Mouse (Mus musculus) hindbrain, postnatal 0 days (tissue): ENCODE results near the gene Tceal3. TPM values are rescaled to one million over a fixed set of nuclear protein-coding genes. Genes with fewer than 3 reads are reported as not detected.
"Not testable (repeated sequence)": the region's sequence is repeated elsewhere in the genome, so short reads cannot be mapped to it uniquely, and the experiment has no call there.

Experiments used
- ATAC-seq: fragments of 200-750 bp; cut with Nextera tagmentation; 2 replicates; pipeline ENCODE4 v1.8.0; 2017; ENCODE audit warnings: mild to moderate bottlenecking, moderate TSS enrichment, moderate library complexity
- DNase-seq: peaks from one replicate; pipeline ENCODE4 v3.0.0-alpha.2; 2015; ENCODE audit warnings: low spot score
- H3K27ac ChIP-seq: fragments of 300-500 bp; sonication (generic); 2 replicates; pipeline ENCODE4 v1.5.1; 2014; ENCODE audit warnings: mild to moderate bottlenecking
- H3K27me3 ChIP-seq: fragments of 300-500 bp; sonication (generic); 2 replicates; pipeline ENCODE4 v1.6.1; 2014; ENCODE audit warnings: low read length, mixed read lengths; ENCODE audit not compliant: insufficient read depth
- H3K36me3 ChIP-seq: fragments of 300-500 bp; sonication (generic); 2 replicates; pipeline ENCODE4 v1.6.1; 2014; ENCODE audit warnings: low read length, mixed read lengths; ENCODE audit not compliant: insufficient read depth
- H3K4me1 ChIP-seq: fragments of 300-500 bp; sonication (generic); 2 replicates; pipeline ENCODE4 v1.6.1; 2014; ENCODE audit warnings: antibody characterized with exemption, low read length, mixed read lengths; ENCODE audit not compliant: insufficient read depth
- H3K4me2 ChIP-seq: fragments of 300-500 bp; sonication (generic); 2 replicates; pipeline ENCODE4 v1.6.1; 2014; ENCODE audit warnings: low read depth, mild to moderate bottlenecking, low read length, moderate library complexity, mixed read lengths
- H3K4me3 ChIP-seq: fragments of 300-500 bp; sonication (generic); 2 replicates; pipeline ENCODE4 v1.5.1; 2014; ENCODE audit warnings: low read length
- H3K9ac ChIP-seq: fragments of 300-500 bp; sonication (generic); replicated peaks from 2 replicates; pipeline ENCODE4 v1.6.1; 2014; ENCODE audit warnings: mild to moderate bottlenecking, low read length, moderate library complexity, mixed read lengths
- H3K9me3 ChIP-seq: fragments of 300-500 bp; sonication (generic); 2 replicates; pipeline ENCODE4 v1.6.1; 2016; ENCODE audit warnings: low read length, mixed read lengths
- CTCF ChIP-seq: IDR thresholded peaks from 2 replicates; pipeline ENCODE4 v1.5.1; 2016; ENCODE audit warnings: antibody characterized with exemption, control low read depth, low read depth
- WGBS: fragments of 180-500 bp; shearing (Covaris S2); extraction: QIAGEN DNeasy Blood & Tissue Kit; methylation state at CpG from one replicate; pipeline ENCODE4 v1.1.7; 2014; 5-methylcytosine and 5-hydroxymethylcytosine counted together
- polyA plus RNA-seq: library from polyadenylated mRNA; unstranded; fragments of >200 nt; fragmentation: Nextera tagmentation; extraction: Ambion mirVana; gene quantifications from 2 replicates; pipeline ENCODE4 v1.2.1, GENCODE M21; 2015
- total RNA-seq: library from RNA; depleted of rRNA; stranded (reverse); fragments of >200 nt; gene quantifications from 2 replicates; pipeline ENCODE4 v1.2.3, GENCODE M21; 2014

Gene Tceal3
- total and polyA plus RNA-seq, 2 experiments from 2014 or later, result 15.4 to 97.8 TPM

DNA sequence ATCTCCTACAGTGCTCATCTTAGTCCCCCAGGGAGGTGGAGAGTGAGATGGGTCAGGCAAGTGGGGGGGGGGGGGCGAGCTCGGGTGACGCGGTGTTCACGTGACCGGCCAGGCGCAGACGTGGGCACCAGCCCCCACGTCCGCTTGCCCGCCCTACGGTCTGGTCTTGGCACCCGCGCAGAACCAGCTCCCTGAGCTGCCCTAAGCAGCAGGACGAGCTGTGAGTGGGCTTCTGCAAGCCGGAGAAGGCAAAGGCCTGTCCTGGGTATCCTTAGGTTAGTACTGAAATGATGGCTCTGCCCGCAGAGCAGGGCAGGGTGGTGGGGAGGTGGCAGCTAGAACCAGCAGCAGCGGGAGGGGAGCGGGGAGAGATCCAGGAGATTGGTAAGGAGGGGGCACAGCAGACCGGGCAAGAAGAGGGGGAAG is 75.7 kb downstream of the Tceal3 start:
- Histone ChIP-seq H3K27ac (peak overlapping the region; percentile 75), H3K9ac (peak overlapping the region; percentile 67), H3K27me3 (no peaks in the 10 kb centered on the region), H3K4me3 (peak overlapping the region; percentile 49), H3K4me2 (peak overlapping the region; percentile 58), H3K36me3 (no peaks in the 10 kb centered on the region), H3K9me3 (no peaks in the 10 kb centered on the region), H3K4me1 (no peaks in the 10 kb centered on the region)
- DNase-seq (peak; percentile 68), ATAC-seq (peak; percentile 96)
- TF ChIP-seq CTCF, result no peak
- WGBS, result 30% methylated on average over 16 of the region's 20 CpGs

DNA sequence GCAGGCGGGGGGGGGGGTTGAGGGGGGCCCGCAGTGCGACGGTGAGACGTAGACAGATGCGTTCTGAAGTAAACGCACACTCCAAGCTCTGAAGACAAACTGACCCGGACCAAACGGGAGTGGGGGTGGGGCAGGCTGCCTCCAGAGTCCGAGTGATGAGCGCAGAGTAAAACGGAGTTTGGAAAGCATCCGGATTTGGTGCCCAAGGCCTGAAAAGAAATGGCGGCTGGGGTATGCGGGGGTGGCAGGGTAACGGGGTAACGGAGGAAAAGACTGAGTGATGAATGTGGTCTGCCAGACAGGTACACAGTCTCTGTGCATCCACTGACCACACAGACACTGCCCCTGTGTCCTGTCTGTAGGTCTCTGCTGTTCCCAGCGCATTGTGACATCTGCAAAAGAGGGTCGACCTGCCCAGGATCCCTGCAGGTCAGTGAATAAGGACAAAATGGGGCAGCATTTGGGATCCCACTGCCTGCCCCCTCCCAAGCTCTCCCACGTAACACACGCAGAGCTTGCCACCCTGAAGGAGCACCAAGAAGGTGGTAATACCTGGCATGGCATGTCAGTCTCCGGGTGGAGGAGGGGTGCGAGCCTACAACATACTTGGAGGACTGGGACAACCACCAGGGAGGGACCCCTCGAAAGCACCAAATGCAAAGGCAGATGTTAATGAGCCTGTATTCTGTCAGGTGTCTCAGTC is 76.3 kb downstream of the Tceal3 start:
- not testable (repeated sequence) for H3K9me3 ChIP-seq, H3K36me3 ChIP-seq, H3K27me3 ChIP-seq, H3K4me1 ChIP-seq
- WGBS, result 27% methylated on average over 20 of the region's 24 CpGs
- Histone ChIP-seq H3K9ac (peak overlapping the region; percentile 67), H3K4me3 (peak overlapping the region; percentile 49), H3K27ac (peak overlapping the region; percentile 75), H3K4me2 (peak overlapping the region; percentile 58)
- DNase-seq (peak; percentile 25), ATAC-seq (peak; percentile 77)

DNA sequence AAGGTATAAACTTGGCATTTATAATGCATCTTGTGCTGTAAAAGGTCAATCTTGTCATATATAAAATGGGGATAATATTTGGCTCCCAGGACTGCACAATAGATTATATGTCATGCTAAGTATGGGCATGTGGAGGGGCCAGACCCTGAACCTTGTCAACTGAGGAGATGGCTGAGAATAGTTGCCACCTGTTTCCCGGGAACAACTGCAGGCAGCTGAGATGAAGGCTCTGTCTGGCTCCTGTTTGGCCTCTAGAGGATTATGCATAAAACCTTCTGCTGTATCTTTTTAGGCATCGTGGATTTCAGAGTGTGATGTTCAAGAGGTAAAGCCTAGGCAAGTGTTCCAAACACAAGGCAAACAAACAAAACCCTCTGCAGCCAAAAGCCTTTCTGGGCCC is 78.2 kb downstream of the Tceal3 start:
- Histone ChIP-seq H3K4me1 (no peaks in the 10 kb centered on the region), H3K36me3 (no peaks in the 10 kb centered on the region), H3K9ac (no peak overlapping the region), H3K27ac (no peak overlapping the region), H3K9me3 (no peaks in the 10 kb centered on the region), H3K4me3 (no peak overlapping the region), H3K27me3 (no peaks in the 10 kb centered on the region), H3K4me2 (no peak overlapping the region)
- TF ChIP-seq CTCF, result no peak
- DNase-seq, result no peak
- ATAC-seq, result no peak
- 54% methylated on average over 2 of the region's 2 CpGs for WGBS

DNA sequence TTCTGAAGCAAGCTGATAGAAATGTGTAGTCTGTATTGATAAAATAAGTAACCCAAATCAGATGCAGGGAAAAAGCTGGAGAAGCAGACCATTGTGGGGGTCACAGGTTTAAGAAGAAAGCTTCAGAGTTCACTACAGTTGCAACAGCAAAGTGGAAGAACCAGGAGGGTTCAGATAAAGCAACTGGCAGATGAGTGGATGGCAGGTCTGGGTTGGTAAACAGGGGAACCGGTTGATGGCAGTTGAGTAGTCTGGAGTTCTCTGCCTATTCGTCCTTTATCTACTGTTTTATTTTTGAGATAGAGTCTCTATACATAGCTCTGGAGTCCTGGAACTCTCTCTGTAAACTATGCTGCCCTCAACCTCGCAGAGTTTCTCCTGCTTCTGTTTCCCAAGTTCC is 90.3 kb downstream of the Tceal3 start:
- WGBS, result 66% methylated on average over 3 of the region's 3 CpGs
- no peaks in the 10 kb centered on the region for H3K9me3 ChIP-seq
- H3K4me1 ChIP-seq, result no peaks in the 10 kb centered on the region
- no peaks in the 10 kb centered on the region for H3K27me3 ChIP-seq
- H3K27ac ChIP-seq, result no peak overlapping the region
- no peak overlapping the region for H3K4me3 ChIP-seq
- H3K4me2 ChIP-seq, result no peak overlapping the region
- DNase-seq (no peak), ATAC-seq (no peak)
- no peak overlapping the region for H3K9ac ChIP-seq
- TF ChIP-seq CTCF, result no peak
- H3K36me3 ChIP-seq, result no peaks in the 10 kb centered on the region

DNA sequence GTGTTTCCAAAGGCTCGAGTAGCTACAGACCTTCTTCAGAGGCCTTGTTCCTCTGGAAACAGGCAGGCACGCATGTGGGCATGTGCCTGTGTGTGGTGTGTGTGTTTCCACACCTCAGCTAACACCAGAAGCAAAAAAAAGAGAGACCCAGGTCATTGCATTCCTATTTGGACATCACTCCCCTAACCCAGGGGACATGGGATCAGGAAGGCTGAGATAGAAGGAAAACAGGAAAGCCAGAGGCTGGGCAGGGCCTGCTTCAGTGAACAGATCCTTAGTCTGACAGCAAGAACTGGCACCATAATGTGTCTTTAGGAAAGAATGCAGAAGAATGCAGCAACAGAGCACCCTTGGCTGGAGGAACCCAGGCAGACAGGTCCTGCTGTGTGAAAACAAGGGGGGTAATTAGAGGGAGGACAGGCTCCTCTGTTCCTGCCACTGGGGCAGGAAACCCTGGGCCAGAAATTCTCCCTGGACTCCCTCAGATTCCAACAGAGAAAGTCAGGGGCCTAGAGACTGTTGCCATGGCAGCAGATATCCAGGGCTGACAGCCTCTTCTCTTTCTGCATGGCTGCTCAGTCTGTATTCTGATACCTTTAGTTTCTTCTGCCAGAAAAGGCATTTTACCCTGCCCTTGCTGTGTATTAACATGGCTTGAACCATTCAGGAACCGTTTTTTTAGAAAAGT is 101.1 kb downstream of the Tceal3 start:
- H3K4me1 ChIP-seq, H3K9ac ChIP-seq, H3K4me3 ChIP-seq, H3K36me3 ChIP-seq, DNase-seq, H3K27me3 ChIP-seq, H3K4me2 ChIP-seq, H3K9me3 ChIP-seq: not testable (repeated sequence)
- 32% methylated on average over 3 of the region's 3 CpGs for WGBS
- peak; percentile 94 for ATAC-seq
- peak overlapping the region; percentile 36; the same call in 1 of the 2 replicates for H3K27ac ChIP-seq

DNA sequence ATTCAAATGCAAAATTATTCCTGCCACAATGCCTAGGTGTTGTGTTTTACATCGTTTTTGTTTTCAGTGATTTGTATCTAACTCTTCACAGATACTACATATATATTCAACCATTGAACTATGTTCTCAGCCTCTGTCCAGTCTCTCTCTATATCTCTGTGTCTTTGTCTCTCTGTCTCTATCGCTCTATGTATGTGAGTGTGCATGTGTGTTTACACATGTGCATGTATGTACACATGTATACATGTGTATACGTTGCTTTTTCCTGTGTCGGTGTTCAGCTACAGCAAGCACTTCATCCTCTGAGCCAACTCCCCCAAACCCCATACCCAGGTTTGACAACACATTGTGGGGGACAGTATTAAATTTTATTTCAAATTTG is 101.6 kb downstream of the Tceal3 start:
- Histone ChIP-seq H3K9ac (no peak overlapping the region), H3K4me3 (no peak overlapping the region), H3K4me1 (no peaks in the 10 kb centered on the region), H3K9me3 (no peaks in the 10 kb centered on the region), H3K4me2 (no peak overlapping the region), H3K27ac (no peak overlapping the region), H3K27me3 (no peaks in the 10 kb centered on the region), H3K36me3 (no peaks in the 10 kb centered on the region)
- no peak for TF ChIP-seq CTCF
- 57% methylated on average over 4 of the region's 4 CpGs for WGBS
- DNase-seq, result no peak
- 0 out of 2 replicates have a peak, but pooled peaks have one; percentile 11 for ATAC-seq

DNA sequence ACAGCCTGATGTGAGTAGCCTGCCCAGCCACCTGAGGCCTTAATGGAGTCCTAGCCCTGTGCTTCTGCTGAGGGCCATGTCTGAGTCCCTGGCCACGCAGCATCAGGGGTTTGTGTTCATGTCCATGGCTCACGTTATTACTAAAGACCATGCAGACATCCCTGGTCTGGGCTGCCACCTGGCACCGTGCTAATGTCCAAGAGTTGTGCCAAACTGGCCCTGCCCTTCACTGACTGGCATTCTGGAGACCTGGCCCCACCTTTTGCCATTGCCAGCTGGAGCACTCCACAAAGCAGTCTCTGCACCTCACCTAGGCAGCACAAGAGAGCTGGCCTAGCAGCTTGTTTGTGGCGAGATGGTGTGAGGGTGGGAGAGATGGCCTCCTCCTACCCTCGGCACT is 102.6 kb downstream of the Tceal3 start:
- Histone ChIP-seq H3K4me1 (no peaks in the 10 kb centered on the region), H3K27me3 (no peaks in the 10 kb centered on the region), H3K9me3 (no peaks in the 10 kb centered on the region), H3K9ac (no peak overlapping the region), H3K4me3 (no peak overlapping the region), H3K4me2 (no peak overlapping the region), H3K36me3 (no peaks in the 10 kb centered on the region), H3K27ac (no peak overlapping the region; the same call in 1 of the 2 replicates)
- 70% methylated on average over 5 of the region's 5 CpGs for WGBS
- DNase-seq (no peak), ATAC-seq (peak; percentile 47; the same call in 1 of the 2 replicates)
- no peak for TF ChIP-seq CTCF
